Mouse (Mus musculus): Measurements from ENCODE around the gene Gigyf1.

DNA sequence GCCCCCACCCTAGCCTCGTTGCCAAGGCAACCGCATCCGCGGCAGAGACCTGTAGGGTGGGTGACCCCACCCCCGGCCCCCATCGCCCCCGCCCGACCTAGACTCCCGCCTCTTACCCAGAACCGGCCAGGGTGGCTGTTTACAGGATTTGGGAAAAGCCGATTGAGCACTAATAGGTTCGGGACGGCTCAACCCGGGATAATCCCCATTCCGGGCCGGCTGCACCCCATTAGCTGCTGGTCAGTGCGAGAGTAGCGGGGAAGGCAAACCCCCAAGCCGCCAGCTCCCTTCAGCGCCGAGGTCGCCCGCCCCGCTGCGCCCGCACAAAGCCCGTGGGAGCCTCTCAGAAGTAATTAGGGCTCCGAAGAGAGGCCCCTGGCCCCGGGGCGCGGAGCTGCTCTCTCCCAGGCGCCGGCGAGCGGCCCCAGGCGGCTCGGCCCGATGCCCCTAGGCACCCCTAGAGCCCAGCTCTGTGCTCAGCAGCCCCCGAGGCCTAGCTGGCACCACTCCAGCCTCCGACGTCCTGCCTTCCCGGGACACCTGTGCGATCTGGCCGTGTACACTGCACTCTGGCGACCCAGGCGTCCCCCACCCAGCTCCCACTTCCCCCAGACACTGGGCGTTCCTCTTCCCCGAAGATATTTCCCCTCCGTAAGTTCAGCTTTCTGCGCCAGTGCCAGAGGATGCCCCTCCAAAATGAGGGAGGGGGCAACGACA lies 13.2 kb downstream of the Gigyf1 start:
- TF ChIP-seq CTCF (IDR thresholded peaks at IDR 0.05; ENCODE audit: extremely low read depth, insufficient read length, insufficient replicate concordance, low read depth, low read length) (no peak), POLR2A (IDR thresholded peaks at IDR 0.05; ENCODE audit: low read depth, low read length) (no peak)
